In the genomic region with DNA sequence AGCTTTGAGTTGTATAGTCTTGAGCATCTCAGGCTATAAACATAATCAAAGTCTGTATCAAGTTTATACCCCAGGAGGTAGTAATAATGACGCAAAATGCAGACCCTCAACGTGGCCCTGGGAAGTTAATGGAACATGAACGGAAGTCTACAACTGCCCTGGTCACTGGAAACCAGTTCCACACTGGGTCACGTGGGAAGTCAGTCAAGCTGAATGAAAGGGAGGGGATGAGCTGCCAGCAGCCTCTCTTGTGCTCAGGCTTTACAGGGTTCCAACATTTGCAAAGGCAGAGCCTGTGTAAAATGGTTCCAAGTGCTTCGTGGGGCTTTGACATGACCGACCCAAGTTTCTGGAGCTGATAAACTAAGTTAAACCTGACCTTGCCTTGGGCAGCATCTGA, we compare ENCODE assay signal across 22 mouse cellular contexts.
DNase-seq lines count a peak whose midpoint lies in the region; ATAC-seq and TF ChIP-seq lines count a peak whose summit lies in the region.
"Had no signal": no experiment of that assay in that cellular context is flagged by ENCODE, and none has a peak within 500 bp of the region (broad histone marks: within the 10 kb centered on the region; RNA-seq: fewer than 3 reads in every experiment).

No protein-coding gene starts in this region.

- no peak for ATAC-seq in embryonic facial prominence, embryonic 14.5 days (ENCODE audit: low read depth)
- no peak for ATAC-seq in hindbrain, embryonic 14.5 days (ENCODE audit: low FRiP score)
- ATAC-seq in hindbrain, embryonic 11.5 days (ENCODE audit: low FRiP score), result no peak
- ATAC-seq in lung, embryonic 14.5 days (ENCODE audit: insufficient read depth), result no peak
- ATAC-seq in limb, embryonic 14.5 days (ENCODE audit: low FRiP score, low read depth), result peak; percentile 57
- ATAC-seq: intestine, postnatal 0 days; lung, postnatal 0 days; Patski had no signal

- no peak overlapping the region for H3K4me3 ChIP-seq in embryonic facial prominence, embryonic 14.5 days (ENCODE audit: low read depth, low read length)
- H3K4me3 ChIP-seq in embryonic facial prominence, embryonic 10.5 days, result no peak overlapping the region
- no peak overlapping the region for H3K4me3 ChIP-seq in hindbrain, embryonic 14.5 days (replicated peaks; ENCODE audit: low read length)
- no peak overlapping the region for H3K4me3 ChIP-seq in hindbrain, embryonic 11.5 days (ENCODE audit: low read depth, low read length)
- no peak overlapping the region for H3K4me3 ChIP-seq in lung, embryonic 14.5 days (ENCODE audit: low read depth, low read length)
- no peak overlapping the region for H3K4me3 ChIP-seq in lung, adult 2 months (replicated peaks; ENCODE audit: extremely low read depth, low read depth, low read length)
- H3K4me3 ChIP-seq in limb, embryonic 14.5 days (replicated peaks; ENCODE audit: low read length), result no peak overlapping the region
- H3K4me3 ChIP-seq: hindbrain, embryonic 10.5 days; megakaryocyte, embryonic 14.5 days; midbrain, embryonic 12.5 days; stomach, embryonic 15.5 days had no signal

- H3K9ac ChIP-seq in embryonic facial prominence, embryonic 14.5 days (ENCODE audit: low read depth, low read length), result no peak overlapping the region
- H3K9ac ChIP-seq in hindbrain, embryonic 14.5 days, result no peak overlapping the region
- no peak overlapping the region for H3K9ac ChIP-seq in hindbrain, embryonic 11.5 days (ENCODE audit: low read depth, low read length)
- no peak overlapping the region for H3K9ac ChIP-seq in lung, embryonic 14.5 days
- H3K9ac ChIP-seq in limb, embryonic 14.5 days (ENCODE audit: low read depth, low read length, severe bottlenecking), result no peak overlapping the region
- H3K9ac ChIP-seq: midbrain, embryonic 12.5 days; stomach, embryonic 15.5 days had no signal

- no peaks in the 10 kb centered on the region for H3K27me3 ChIP-seq in embryonic facial prominence, embryonic 14.5 days (replicated peaks; ENCODE audit: control insufficient read depth, insufficient read depth, low read length)
- H3K27me3 ChIP-seq in embryonic facial prominence, embryonic 10.5 days (replicated peaks; ENCODE audit: low read depth, poor library complexity, severe bottlenecking), result no peaks in the 10 kb centered on the region
- no peaks in the 10 kb centered on the region for H3K27me3 ChIP-seq in hindbrain, embryonic 14.5 days (ENCODE audit: control insufficient read depth, insufficient read depth, low read length)
- H3K27me3 ChIP-seq in hindbrain, embryonic 11.5 days (ENCODE audit: control insufficient read depth, insufficient read depth, low read length), result no peaks in the 10 kb centered on the region
- H3K27me3 ChIP-seq in lung, embryonic 14.5 days (ENCODE audit: insufficient read depth, low read length), result no peaks in the 10 kb centered on the region
- H3K27me3 ChIP-seq in limb, embryonic 14.5 days (ENCODE audit: control insufficient read depth, insufficient read depth, low read length), result no peaks in the 10 kb centered on the region
- H3K27me3 ChIP-seq: midbrain, embryonic 12.5 days; stomach, embryonic 15.5 days had no signal

- H3K9me3 ChIP-seq in embryonic facial prominence, embryonic 14.5 days (ENCODE audit: control insufficient read depth, low read length), result no peaks in the 10 kb centered on the region
- H3K9me3 ChIP-seq in embryonic facial prominence, embryonic 10.5 days, result no peaks in the 10 kb centered on the region
- no peaks in the 10 kb centered on the region for H3K9me3 ChIP-seq in hindbrain, embryonic 14.5 days (ENCODE audit: control insufficient read depth, low read length)
- H3K9me3 ChIP-seq in hindbrain, embryonic 11.5 days (ENCODE audit: control insufficient read depth, low read length), result no peaks in the 10 kb centered on the region
- H3K9me3 ChIP-seq in lung, embryonic 14.5 days (ENCODE audit: low read depth, low read length), result no peaks in the 10 kb centered on the region
- H3K9me3 ChIP-seq in limb, embryonic 14.5 days (ENCODE audit: control insufficient read depth, low read length), result no peaks in the 10 kb centered on the region
- H3K9me3 ChIP-seq: hindbrain, embryonic 10.5 days; megakaryocyte, embryonic 14.5 days; midbrain, embryonic 12.5 days; stomach, embryonic 15.5 days had no signal

- no peak overlapping the region for H3K4me2 ChIP-seq in embryonic facial prominence, embryonic 14.5 days (ENCODE audit: low read depth, low read length)
- no peak overlapping the region for H3K4me2 ChIP-seq in hindbrain, embryonic 14.5 days (replicated peaks)
- no peak overlapping the region for H3K4me2 ChIP-seq in hindbrain, embryonic 11.5 days (replicated peaks; ENCODE audit: low read depth, low read length)
- no peak overlapping the region for H3K4me2 ChIP-seq in lung, embryonic 14.5 days
- H3K4me2 ChIP-seq in limb, embryonic 14.5 days (replicated peaks; ENCODE audit: low read depth, low read length, severe bottlenecking), result no peak overlapping the region
- H3K4me2 ChIP-seq: liver, embryonic 11.5 days; midbrain, embryonic 12.5 days; stomach, embryonic 15.5 days had no signal

- 63% methylated on average over 6 of the region's 6 CpGs for WGBS in embryonic facial prominence, embryonic 14.5 days
- 74% methylated on average over 6 of the region's 6 CpGs for WGBS in embryonic facial prominence, embryonic 10.5 days
- WGBS in hindbrain, embryonic 14.5 days, result 74% methylated on average over 6 of the region's 6 CpGs
- WGBS in hindbrain, embryonic 11.5 days, result 80% methylated on average over 6 of the region's 6 CpGs
- WGBS in lung, embryonic 14.5 days, result 62% methylated on average over 6 of the region's 6 CpGs
- 66% methylated on average over 6 of the region's 6 CpGs for WGBS in lung, adult 2 months
- 43% methylated on average over 6 of the region's 6 CpGs for WGBS in limb, embryonic 14.5 days

- H3K4me1 ChIP-seq in embryonic facial prominence, embryonic 14.5 days (ENCODE audit: control insufficient read depth, insufficient read depth, low read length), result 0 out of 2 replicates have a peak, but pooled peaks cover 4% of the 10 kb centered on the region
- H3K4me1 ChIP-seq in embryonic facial prominence, embryonic 10.5 days, result no peaks in the 10 kb centered on the region
- H3K4me1 ChIP-seq in hindbrain, embryonic 14.5 days (replicated peaks; ENCODE audit: control insufficient read depth, insufficient read depth, low read length), result no peaks in the 10 kb centered on the region
- H3K4me1 ChIP-seq in hindbrain, embryonic 11.5 days (replicated peaks; ENCODE audit: control insufficient read depth, insufficient read depth, low read length), result no peaks in the 10 kb centered on the region
- H3K4me1 ChIP-seq in lung, embryonic 14.5 days (ENCODE audit: insufficient read depth), result no peaks in the 10 kb centered on the region
- H3K4me1 ChIP-seq in lung, adult 2 months (ENCODE audit: control insufficient read depth, insufficient read depth, low read length), result no peaks in the 10 kb centered on the region
- H3K4me1 ChIP-seq in limb, embryonic 14.5 days (ENCODE audit: control insufficient read depth, insufficient read depth, low read length), result peaks cover 6% of the 10 kb centered on the region
- H3K4me1 ChIP-seq: hindbrain, embryonic 10.5 days; megakaryocyte, embryonic 14.5 days; midbrain, embryonic 12.5 days; stomach, embryonic 15.5 days had no signal

- no peak overlapping the region for H3K27ac ChIP-seq in embryonic facial prominence, embryonic 14.5 days (replicated peaks; ENCODE audit: low read depth, low read length)
- H3K27ac ChIP-seq in embryonic facial prominence, embryonic 10.5 days (replicated peaks), result no peak overlapping the region
- no peak overlapping the region for H3K27ac ChIP-seq in hindbrain, embryonic 14.5 days
- no peak overlapping the region for H3K27ac ChIP-seq in hindbrain, embryonic 11.5 days (ENCODE audit: low read depth, low read length)
- H3K27ac ChIP-seq in lung, embryonic 14.5 days (ENCODE audit: low read depth), result no peak overlapping the region
- H3K27ac ChIP-seq in limb, embryonic 14.5 days (replicated peaks; ENCODE audit: low read depth, low read length), result no peak overlapping the region
- H3K27ac ChIP-seq: hindbrain, embryonic 10.5 days; midbrain, embryonic 12.5 days; stomach, embryonic 15.5 days had no signal

- peak; percentile 41 for DNase-seq in embryonic facial prominence, embryonic 14.5 days (ENCODE audit: low spot score)
- DNase-seq in embryonic facial prominence, embryonic 10.5 days (ENCODE audit: low spot score), result no peak
- DNase-seq in hindbrain, embryonic 14.5 days (ENCODE audit: low spot score), result peak; percentile 24
- DNase-seq in hindbrain, embryonic 11.5 days (ENCODE audit: low spot score), result no peak
- DNase-seq in lung, embryonic 14.5 days, result peak; percentile 49
- no peak for DNase-seq in lung, adult 2 months
- DNase-seq in limb, embryonic 14.5 days (ENCODE audit: low spot score), result no peak
- DNase-seq: adrenal gland, postnatal 10 days; cerebellum, adult 11 months; gastrocnemius, postnatal 25 days; heart, postnatal 14 days; kidney, postnatal 25 days; lung, postnatal 4 days; right cerebral cortex, postnatal 25 days had no signal

- no peak for TF ChIP-seq POLR2A in lung, adult 2 months (IDR thresholded peaks at IDR 0.05; ENCODE audit: borderline replicate concordance, extremely low read depth, low read depth, low read length)
- TF ChIP-seq POLR2A in limb, embryonic 14.5 days (IDR thresholded peaks at IDR 0.05; ENCODE audit: borderline replicate concordance, extremely low read depth, insufficient read depth, insufficient read length), result no peak

- no peak for TF ChIP-seq CTCF in lung, embryonic 14.5 days (IDR thresholded peaks at IDR 0.05; ENCODE audit: low read depth)
- TF ChIP-seq CTCF in lung, adult 2 months (IDR thresholded peaks at IDR 0.05; ENCODE audit: insufficient read depth, low read length), result no peak

- H3K36me3 ChIP-seq in embryonic facial prominence, embryonic 14.5 days (ENCODE audit: control insufficient read depth, insufficient read depth, low read length), result no peaks in the 10 kb centered on the region
- no peaks in the 10 kb centered on the region for H3K36me3 ChIP-seq in embryonic facial prominence, embryonic 10.5 days (replicated peaks)
- H3K36me3 ChIP-seq in hindbrain, embryonic 14.5 days (replicated peaks; ENCODE audit: control insufficient read depth, insufficient read depth), result no peaks in the 10 kb centered on the region
- H3K36me3 ChIP-seq in hindbrain, embryonic 11.5 days (ENCODE audit: control insufficient read depth, insufficient read depth, low read length), result no peaks in the 10 kb centered on the region
- H3K36me3 ChIP-seq in lung, embryonic 14.5 days (ENCODE audit: insufficient read depth), result no peaks in the 10 kb centered on the region
- H3K36me3 ChIP-seq in limb, embryonic 14.5 days (ENCODE audit: control insufficient read depth, insufficient read depth, low read length), result no peaks in the 10 kb centered on the region
- H3K36me3 ChIP-seq: hindbrain, embryonic 10.5 days; midbrain, embryonic 12.5 days; stomach, embryonic 15.5 days had no signal

Comparison
In these comparisons a context has a peak if more than half of its experiments do, and no peak if none do; other contexts are left out.
1. DNase-seq: peak in embryonic facial prominence, embryonic 14.5 days (single experiment), hindbrain, embryonic 14.5 days (single experiment) and lung, embryonic 14.5 days (single experiment); none in embryonic facial prominence, embryonic 10.5 days (single experiment), hindbrain, embryonic 11.5 days (single experiment), lung, adult 2 months (single experiment) and limb, embryonic 14.5 days (single experiment).